Mouse (Mus musculus): ENCODE measurements around the gene Uqcc2. TPM values are rescaled to one million over a fixed set of nuclear protein-coding genes. Genes with fewer than 3 reads are reported as not detected.

Uqcc2 gene
- total RNA-seq, 2 experiments from 2014 or later = 323 to 335 TPM

- DNase-seq (ENCODE audit: low spot score) = no peak
- intact Hi-C loops (cut with DNase I) = no loop called here
Measured at GRCm38 (mm10) chr17:27158439-27158838, 24.7 kb upstream of the Uqcc2 start.

- no peak for DNase-seq (ENCODE audit: low spot score)
- intact Hi-C loops (cut with DNase I) = no loop called here
Measured at GRCm38 (mm10) chr17:27155752-27156151, 22.0 kb upstream of the Uqcc2 start.

- intact Hi-C loops (cut with DNase I) = no loop called here
- no peak for DNase-seq (ENCODE audit: low spot score)
Measured at GRCm38 (mm10) chr17:27154881-27155280, 21.2 kb upstream of the Uqcc2 start.

GRCm38 (mm10) chr17:27154256-27154655 lies 20.5 kb upstream of the Uqcc2 start:
- DNase-seq (ENCODE audit: low spot score) = peak; percentile 31
- intact Hi-C loops (cut with DNase I) = no loop called here

- intact Hi-C loops (cut with DNase I) = no loop called here
- DNase-seq (ENCODE audit: low spot score) = peak; percentile 56
Measured at GRCm38 (mm10) chr17:27153773-27154193, 20.1 kb upstream of the Uqcc2 start.

GRCm38 (mm10) chr17:27152976-27153723 lies 19.4 kb upstream of the Uqcc2 start:
- DNase-seq (ENCODE audit: low spot score) = no peak
- intact Hi-C loops (cut with DNase I) = no loop called here

- intact Hi-C loops (cut with DNase I) = no loop called here
- DNase-seq (ENCODE audit: low spot score) = no peak
Measured at GRCm38 (mm10) chr17:27151411-27151810, 17.7 kb upstream of the Uqcc2 start.

GRCm38 (mm10) chr17:27150871-27151270 lies 17.2 kb upstream of the Uqcc2 start:
- no peak for DNase-seq (ENCODE audit: low spot score)
- intact Hi-C loops (cut with DNase I) = no loop called here

GRCm38 (mm10) chr17:27146323-27146923 lies 12.7 kb upstream of the Uqcc2 start:
- intact Hi-C loops (cut with DNase I) = no loop called here
- DNase-seq (ENCODE audit: low spot score) = no peak

- intact Hi-C loops (cut with DNase I) = no loop called here
- DNase-seq (ENCODE audit: low spot score) = no peak
Measured at GRCm38 (mm10) chr17:27144152-27144551, 10.4 kb upstream of the Uqcc2 start.

- DNase-seq (ENCODE audit: low spot score) = peak; percentile 49
- intact Hi-C loops (cut with DNase I) = no loop called here
Measured at GRCm38 (mm10) chr17:27141971-27142450, 8.3 kb upstream of the Uqcc2 start.

GRCm38 (mm10) chr17:27140262-27140661 lies 6.5 kb upstream of the Uqcc2 start:
- intact Hi-C loops (cut with DNase I) = no loop called here
- DNase-seq (ENCODE audit: low spot score) = no peak

GRCm38 (mm10) chr17:27139304-27139703 lies 5.6 kb upstream of the Uqcc2 start:
- DNase-seq (ENCODE audit: low spot score) = no peak
- intact Hi-C loops (cut with DNase I) = no loop called here

- intact Hi-C loops (cut with DNase I) = no loop called here
- DNase-seq (ENCODE audit: low spot score) = no peak
Measured at GRCm38 (mm10) chr17:27138396-27138795, 4.7 kb upstream of the Uqcc2 start.

GRCm38 (mm10) chr17:27134715-27135114 lies 999 bp upstream of the Uqcc2 start:
- DNase-seq (ENCODE audit: low spot score) = no peak
- intact Hi-C loops (cut with DNase I) = loop anchor here (2.0 to 5.0 kb wide), 2 partner anchors 46 to 68 kb away; partner anchors contain the start of gene Lemd2

- intact Hi-C loops (cut with DNase I) = loop anchor here (2.0 to 5.0 kb wide), 2 partner anchors 47 to 68 kb away; partner anchors contain the start of gene Lemd2
- no peak for DNase-seq (ENCODE audit: low spot score)
Measured at GRCm38 (mm10) chr17:27134187-27134586, 471 bp upstream of the Uqcc2 start.

GRCm38 (mm10) chr17:27132238-27132637 lies 1.5 kb downstream of the Uqcc2 start:
- intact Hi-C loops (cut with DNase I) = loop anchor here (5.0 kb wide), 1 partner anchor 70 kb away; the partner anchor contains the start of gene Lemd2
- DNase-seq (ENCODE audit: low spot score) = no peak

- no peak for DNase-seq (ENCODE audit: low spot score)
- intact Hi-C loops (cut with DNase I) = loop anchor here (5.0 kb wide), 1 partner anchor 71 kb away; the partner anchor contains the start of gene Lemd2
Measured at GRCm38 (mm10) chr17:27131240-27131665, 2.5 kb downstream of the Uqcc2 start.

- intact Hi-C loops (cut with DNase I) = loop anchor here (5.0 kb wide), 1 partner anchor 72 kb away; the partner anchor contains the start of gene Lemd2
- no peak for DNase-seq (ENCODE audit: low spot score)
Measured at GRCm38 (mm10) chr17:27130246-27130645, 3.5 kb downstream of the Uqcc2 start.

GRCm38 (mm10) chr17:27129819-27130218 lies 3.9 kb downstream of the Uqcc2 start:
- no peak for DNase-seq (ENCODE audit: low spot score)
- intact Hi-C loops (cut with DNase I) = loop anchor here (5.0 kb wide), 1 partner anchor 72 kb away; the partner anchor contains the start of gene Lemd2

GRCm38 (mm10) chr17:27129291-27129690 lies 4.4 kb downstream of the Uqcc2 start:
- intact Hi-C loops (cut with DNase I) = no loop called here

More at GRCm38 (mm10) chr17:27129291-27129690, 4.4 kb downstream of the Uqcc2 start:
- DNase-seq (ENCODE audit: low spot score) = no peak

Measured in heart, postnatal 25 days (tissue).